Mouse (Mus musculus): ENCODE measurements at regions not wholly inside any gene's neighbourhood (a gene's known extent, or its start where the extent isn't known, plus 50 kb on each side); places are given as distances from the start of the nearest gene placed in this dataset.
"Not testable (repeated sequence)": the region's sequence is repeated elsewhere in the genome, so short reads cannot be mapped to it uniquely, and the experiment has no call there.

GRCm38 (mm10) chr4:75466880-75467327, 188.8 kb upstream of the Dmac1 start:
- H3K27me3 ChIP-seq (ENCODE audit: insufficient read depth, low read length), result no peaks in the 10 kb centered on the region
- H3K4me3 ChIP-seq (ENCODE audit: low read depth, low read length), result no peak overlapping the region
- whole genome bisulfite sequencing, result 52% methylated on average over 3 of the region's 3 CpGs
- H3K27ac ChIP-seq (ENCODE audit: low read depth, low read length), result no peak overlapping the region
- DNase-seq, result no peak
- H3K4me2 ChIP-seq (ENCODE audit: low read depth), result no peak overlapping the region
- ATAC-seq, result no peak
- H3K4me1 ChIP-seq (ENCODE audit: insufficient read depth), result no peaks in the 10 kb centered on the region
- H3K36me3 ChIP-seq (ENCODE audit: insufficient read depth), result no peaks in the 10 kb centered on the region
- TF ChIP-seq CTCF (IDR thresholded peaks at IDR 0.05; ENCODE audit: low read depth), result no peak
- H3K9me3 ChIP-seq (ENCODE audit: low read length), result no peaks in the 10 kb centered on the region
- no peak overlapping the region for H3K9ac ChIP-seq

- no peak overlapping the region for H3K27ac ChIP-seq (ENCODE audit: low read depth, low read length)
- no peak overlapping the region for H3K9ac ChIP-seq
- WGBS, result 96% methylated on average over 5 of the region's 5 CpGs
- no peak for TF ChIP-seq CTCF (IDR thresholded peaks at IDR 0.05; ENCODE audit: low read depth)
- H3K4me2 ChIP-seq (ENCODE audit: low read depth), result no peak overlapping the region
- no peaks in the 10 kb centered on the region for H3K27me3 ChIP-seq (ENCODE audit: insufficient read depth, low read length)
- ATAC-seq, result no peak
- no peak overlapping the region for H3K4me3 ChIP-seq (ENCODE audit: low read depth, low read length)
- no peak for DNase-seq
- H3K36me3 ChIP-seq (ENCODE audit: insufficient read depth), result no peaks in the 10 kb centered on the region
- no peaks in the 10 kb centered on the region for H3K4me1 ChIP-seq (ENCODE audit: insufficient read depth)
- no peaks in the 10 kb centered on the region for H3K9me3 ChIP-seq (ENCODE audit: low read length)
These were observed 185.5 kb upstream of the Dmac1 start for GRCm38 (mm10) chr4:75463579-75463978.

GRCm38 (mm10) chr4:75449478-75449877, 171.4 kb upstream of the Dmac1 start:
- no peaks in the 10 kb centered on the region for H3K36me3 ChIP-seq (ENCODE audit: insufficient read depth)
- H3K9ac ChIP-seq, result no peak overlapping the region
- ATAC-seq (no peak), DNase-seq (no peak)
- H3K9me3 ChIP-seq (ENCODE audit: low read length), result no peaks in the 10 kb centered on the region
- 77% methylated on average over 4 of the region's 4 CpGs for WGBS
- no peak overlapping the region for H3K27ac ChIP-seq (ENCODE audit: low read depth, low read length)
- no peak overlapping the region for H3K4me2 ChIP-seq (ENCODE audit: low read depth)
- H3K4me1 ChIP-seq (ENCODE audit: insufficient read depth), result no peaks in the 10 kb centered on the region
- H3K4me3 ChIP-seq (ENCODE audit: low read depth, low read length), result no peak overlapping the region
- no peaks in the 10 kb centered on the region for H3K27me3 ChIP-seq (ENCODE audit: insufficient read depth, low read length)
- no peak for TF ChIP-seq CTCF (IDR thresholded peaks at IDR 0.05; ENCODE audit: low read depth)

GRCm38 (mm10) chr4:75423296-75423695, 145.2 kb upstream of the Dmac1 start:
- DNase-seq (no peak), ATAC-seq (no peak)
- Histone ChIP-seq H3K4me2 (ENCODE audit: low read depth) (no peak overlapping the region), H3K9me3 (ENCODE audit: low read length) (no peaks in the 10 kb centered on the region), H3K36me3 (ENCODE audit: insufficient read depth) (no peaks in the 10 kb centered on the region), H3K4me3 (ENCODE audit: low read depth, low read length) (no peak overlapping the region), H3K4me1 (ENCODE audit: insufficient read depth) (no peaks in the 10 kb centered on the region), H3K9ac (no peak overlapping the region), H3K27me3 (ENCODE audit: insufficient read depth, low read length) (no peaks in the 10 kb centered on the region), H3K27ac (ENCODE audit: low read depth, low read length) (no peak overlapping the region)
- no peak for TF ChIP-seq CTCF (IDR thresholded peaks at IDR 0.05; ENCODE audit: low read depth)

DNA sequence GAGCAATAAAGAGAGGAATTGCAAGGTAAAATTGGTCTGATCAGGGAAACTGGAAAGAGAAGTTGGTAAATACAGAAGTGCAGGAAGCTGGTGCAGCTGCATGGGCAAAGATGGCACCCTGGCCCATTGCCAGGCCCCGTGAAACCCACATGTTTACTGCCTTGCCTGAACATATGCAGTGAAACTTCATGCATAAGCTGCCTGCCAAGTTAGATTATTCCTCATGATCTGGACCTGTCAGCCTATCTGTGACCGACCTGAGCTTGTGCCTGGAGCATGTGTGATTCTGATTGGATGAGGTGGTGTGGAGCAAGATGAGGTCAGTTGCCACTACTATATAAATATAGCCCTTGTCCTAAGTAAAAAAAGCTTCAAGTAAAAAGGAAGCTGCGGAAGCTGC, 122.6 kb upstream of the Dmac1 start:
- WGBS, result 79% methylated on average over 3 of the region's 3 CpGs
- not testable (repeated sequence) for H3K4me3 ChIP-seq (ENCODE audit: low read depth, low read length); H3K27ac ChIP-seq (ENCODE audit: low read depth, low read length); H3K4me1 ChIP-seq (ENCODE audit: insufficient read depth); H3K9me3 ChIP-seq (ENCODE audit: low read length); H3K9ac ChIP-seq; H3K4me2 ChIP-seq (ENCODE audit: low read depth); H3K27me3 ChIP-seq (ENCODE audit: insufficient read depth, low read length); H3K36me3 ChIP-seq (ENCODE audit: insufficient read depth); ATAC-seq
- peak; percentile 3 for DNase-seq

GRCm38 (mm10) chr4:75394992-75395391, 116.9 kb upstream of the Dmac1 start:
- ATAC-seq (no peak), DNase-seq (no peak)
- H3K27me3 ChIP-seq (ENCODE audit: insufficient read depth, low read length), result no peaks in the 10 kb centered on the region
- H3K27ac ChIP-seq (ENCODE audit: low read depth, low read length), result no peak overlapping the region
- no peak for TF ChIP-seq CTCF (IDR thresholded peaks at IDR 0.05; ENCODE audit: low read depth)
- H3K36me3 ChIP-seq (ENCODE audit: insufficient read depth), result no peaks in the 10 kb centered on the region
- H3K9ac ChIP-seq, result no peak overlapping the region
- no peak overlapping the region for H3K4me3 ChIP-seq (ENCODE audit: low read depth, low read length)
- H3K4me2 ChIP-seq (ENCODE audit: low read depth), result no peak overlapping the region
- H3K4me1 ChIP-seq (ENCODE audit: insufficient read depth), result no peaks in the 10 kb centered on the region
- no peaks in the 10 kb centered on the region for H3K9me3 ChIP-seq (ENCODE audit: low read length)

GRCm38 (mm10) chr4:75394264-75394663, 116.2 kb upstream of the Dmac1 start:
- DNase-seq, result no peak
- no peak for ATAC-seq

More at GRCm38 (mm10) chr4:75394264-75394663, 116.2 kb upstream of the Dmac1 start:
- Histone ChIP-seq H3K36me3 (ENCODE audit: insufficient read depth) (no peaks in the 10 kb centered on the region), H3K4me1 (ENCODE audit: insufficient read depth) (no peaks in the 10 kb centered on the region), H3K4me2 (ENCODE audit: low read depth) (no peak overlapping the region), H3K27me3 (ENCODE audit: insufficient read depth, low read length) (no peaks in the 10 kb centered on the region), H3K27ac (ENCODE audit: low read depth, low read length) (no peak overlapping the region), H3K9ac (no peak overlapping the region), H3K4me3 (ENCODE audit: low read depth, low read length) (no peak overlapping the region), H3K9me3 (ENCODE audit: low read length) (no peaks in the 10 kb centered on the region)
- TF ChIP-seq CTCF (IDR thresholded peaks at IDR 0.05; ENCODE audit: low read depth), result no peak
- WGBS, result 50% methylated on average over 2 of the region's 2 CpGs
